Mouse (Mus musculus): ENCODE results near the gene Nmt1. TPM values are rescaled to one million over a fixed set of nuclear protein-coding genes. Genes with fewer than 3 reads are reported as not detected.

The Nmt1 gene
- polyA plus RNA-seq, 1 experiment from 2014 or later, result 56.8 TPM

DNA sequence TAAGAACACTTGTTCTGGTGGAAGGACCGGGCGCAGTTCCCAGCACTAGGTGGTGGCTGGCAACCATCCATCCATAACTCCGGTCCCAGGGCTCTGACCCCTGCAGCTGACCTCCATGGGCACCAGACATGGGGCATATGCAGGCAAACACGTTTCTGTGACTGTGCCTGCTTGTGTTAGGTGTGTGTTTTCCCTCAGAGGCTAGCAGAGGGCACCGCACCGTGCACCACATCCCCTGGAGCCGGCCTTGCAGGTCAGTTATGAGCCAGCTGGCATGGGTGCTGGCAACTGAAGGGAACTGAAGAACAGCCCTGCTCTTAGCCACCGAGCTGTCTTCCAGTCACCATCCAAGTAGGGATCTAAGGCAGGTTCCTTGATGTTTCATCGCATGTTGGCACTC, 22.2 kb downstream of the Nmt1 start:
- no peak overlapping the region for H3K27ac ChIP-seq
- no peaks in the 10 kb centered on the region for H3K9me3 ChIP-seq
- H3K4me1 ChIP-seq, result no peaks in the 10 kb centered on the region
- H3K36me3 ChIP-seq, result peaks cover 53% of the 10 kb centered on the region
- H3K9ac ChIP-seq, result no peak overlapping the region
- H3K27me3 ChIP-seq, result no peaks in the 10 kb centered on the region
- H3K4me3 ChIP-seq, result no peak overlapping the region
- 88% methylated on average over 9 of the region's 9 CpGs for WGBS
- no peak for ATAC-seq (ENCODE audit: borderline replicate concordance, extremely low read depth, low FRiP score, low TSS enrichment)
- H3K4me2 ChIP-seq, result no peak overlapping the region

GRCm38 (mm10) chr11:103051249-103051691, 23.3 kb downstream of the Nmt1 start:
- Histone ChIP-seq H3K27ac (no peak overlapping the region), H3K4me1 (no peaks in the 10 kb centered on the region), H3K27me3 (no peaks in the 10 kb centered on the region), H3K4me3 (no peak overlapping the region), H3K9ac (no peak overlapping the region), H3K4me2 (no peak overlapping the region), H3K36me3 (peaks cover 53% of the 10 kb centered on the region), H3K9me3 (no peaks in the 10 kb centered on the region)
- WGBS, result 28% methylated on average over 8 of the region's 8 CpGs
- peak; percentile 52; the same call in 1 of the 2 replicates for ATAC-seq (ENCODE audit: borderline replicate concordance, extremely low read depth, low FRiP score, low TSS enrichment)

DNA sequence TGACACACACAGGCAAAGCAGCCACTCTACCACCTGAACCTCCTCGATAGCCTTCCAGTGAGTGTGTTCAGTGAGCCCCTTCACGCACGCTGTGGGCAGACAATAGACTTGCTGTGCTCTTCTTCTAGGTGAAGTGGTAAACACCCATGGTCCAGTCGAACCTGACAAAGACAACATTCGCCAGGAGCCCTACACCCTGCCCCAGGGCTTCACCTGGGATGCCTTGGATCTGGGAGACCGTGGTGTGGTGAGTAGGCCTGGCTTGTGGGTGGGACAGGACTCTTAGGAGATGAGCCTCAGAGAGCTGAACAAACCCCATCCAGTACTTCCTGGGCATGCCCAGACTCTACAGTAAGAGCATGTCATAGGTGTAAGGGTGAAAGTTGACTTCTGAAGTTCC, 24.1 kb downstream of the Nmt1 start:
- Histone ChIP-seq H3K27ac (no peak overlapping the region), H3K9me3 (no peaks in the 10 kb centered on the region), H3K27me3 (no peaks in the 10 kb centered on the region), H3K9ac (no peak overlapping the region), H3K4me2 (no peak overlapping the region), H3K4me1 (no peaks in the 10 kb centered on the region), H3K36me3 (peaks cover 55% of the 10 kb centered on the region), H3K4me3 (no peak overlapping the region)
- no peak for ATAC-seq (ENCODE audit: borderline replicate concordance, extremely low read depth, low FRiP score, low TSS enrichment)
- WGBS, result 86% methylated on average over 6 of the region's 6 CpGs

- WGBS, result 87% methylated on average over 18 of the region's 18 CpGs
- Histone ChIP-seq H3K4me3 (no peak overlapping the region), H3K9ac (no peak overlapping the region), H3K27ac (no peak overlapping the region), H3K27me3 (no peaks in the 10 kb centered on the region), H3K9me3 (no peaks in the 10 kb centered on the region), H3K4me1 (no peaks in the 10 kb centered on the region), H3K4me2 (no peak overlapping the region), H3K36me3 (peaks cover 62% of the 10 kb centered on the region)
- no peak for ATAC-seq (ENCODE audit: borderline replicate concordance, extremely low read depth, low FRiP score, low TSS enrichment)
Observed at GRCm38 (mm10) chr11:103053191-103054076, 25.4 kb downstream of the Nmt1 start.

- Histone ChIP-seq H3K36me3 (peaks cover 71% of the 10 kb centered on the region), H3K4me3 (no peak overlapping the region), H3K9me3 (no peaks in the 10 kb centered on the region), H3K27ac (no peak overlapping the region), H3K4me1 (no peaks in the 10 kb centered on the region), H3K27me3 (no peaks in the 10 kb centered on the region), H3K4me2 (no peak overlapping the region), H3K9ac (no peak overlapping the region)
- ATAC-seq (ENCODE audit: borderline replicate concordance, extremely low read depth, low FRiP score, low TSS enrichment), result no peak
- WGBS, result 46% methylated on average over 6 of the region's 6 CpGs
Observed at GRCm38 (mm10) chr11:103054798-103055197, 26.8 kb downstream of the Nmt1 start.

GRCm38 (mm10) chr11:103056636-103057035, 28.6 kb downstream of the Nmt1 start:
- Histone ChIP-seq H3K27ac (no peak overlapping the region), H3K9me3 (no peaks in the 10 kb centered on the region), H3K27me3 (no peaks in the 10 kb centered on the region), H3K4me2 (no peak overlapping the region), H3K4me1 (no peaks in the 10 kb centered on the region), H3K9ac (no peak overlapping the region), H3K36me3 (peaks cover 77% of the 10 kb centered on the region), H3K4me3 (no peak overlapping the region)
- WGBS, result 95% methylated on average over 7 of the region's 7 CpGs
- no peak for ATAC-seq (ENCODE audit: borderline replicate concordance, extremely low read depth, low FRiP score, low TSS enrichment)

DNA sequence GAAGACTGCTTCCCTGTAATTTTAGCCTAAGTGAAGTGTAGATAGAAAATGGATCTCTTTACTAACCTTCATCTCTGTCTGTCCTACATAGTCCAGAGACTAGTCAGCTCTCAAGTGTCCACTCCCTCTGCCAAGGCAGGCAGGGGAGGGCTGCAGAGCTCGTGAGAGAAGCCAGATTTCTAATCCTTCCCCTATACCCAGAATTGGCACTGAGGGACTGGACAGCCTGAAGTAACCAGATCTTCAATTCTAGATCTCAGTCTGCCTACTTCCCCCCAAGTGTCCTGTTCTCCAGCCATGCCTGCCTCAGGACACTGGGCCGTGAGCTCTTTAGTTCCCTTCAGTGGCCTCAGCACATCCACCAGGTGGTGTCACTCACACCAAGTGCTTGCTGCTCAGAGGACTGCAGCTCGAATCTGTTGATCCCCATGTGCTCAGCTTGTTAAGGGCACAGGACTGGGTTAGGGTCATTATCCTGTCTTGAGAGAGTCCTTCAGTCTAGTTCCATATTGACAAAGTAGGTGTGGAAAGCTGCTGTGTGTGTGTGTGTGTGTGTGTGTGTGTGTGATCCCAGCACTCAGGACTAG, 30.6 kb downstream of the Nmt1 start:
- no peaks in the 10 kb centered on the region for H3K9me3 ChIP-seq
- H3K9ac ChIP-seq, result no peak overlapping the region
- ATAC-seq (ENCODE audit: borderline replicate concordance, extremely low read depth, low FRiP score, low TSS enrichment), result no peak
- H3K36me3 ChIP-seq, result peaks cover 78% of the 10 kb centered on the region
- H3K4me1 ChIP-seq, result no peaks in the 10 kb centered on the region
- no peak overlapping the region for H3K4me2 ChIP-seq
- no peak overlapping the region for H3K4me3 ChIP-seq
- 62% methylated on average over 3 of the region's 3 CpGs for WGBS
- H3K27ac ChIP-seq, result no peak overlapping the region
- H3K27me3 ChIP-seq, result no peaks in the 10 kb centered on the region

- Histone ChIP-seq H3K4me3 (no peak overlapping the region), H3K27me3 (no peaks in the 10 kb centered on the region), H3K9ac (no peak overlapping the region), H3K4me2 (no peak overlapping the region), H3K4me1 (peaks cover 16% of the 10 kb centered on the region), H3K36me3 (peaks cover 66% of the 10 kb centered on the region), H3K9me3 (no peaks in the 10 kb centered on the region), H3K27ac (peak overlapping the region; percentile 78)
- no peak for ATAC-seq (ENCODE audit: borderline replicate concordance, extremely low read depth, low FRiP score, low TSS enrichment)
- WGBS, result 88% methylated on average over 14 of the region's 14 CpGs
Observed at GRCm38 (mm10) chr11:103066191-103067050, 38.4 kb downstream of the Nmt1 start.

GRCm38 (mm10) chr11:103067051-103067361, 39.0 kb downstream of the Nmt1 start:
- Histone ChIP-seq H3K9me3 (no peaks in the 10 kb centered on the region), H3K9ac (no peak overlapping the region), H3K36me3 (peaks cover 60% of the 10 kb centered on the region), H3K4me1 (peaks cover 16% of the 10 kb centered on the region), H3K4me2 (no peak overlapping the region), H3K27ac (peak overlapping the region; percentile 78), H3K27me3 (no peaks in the 10 kb centered on the region), H3K4me3 (no peak overlapping the region)
- no peak for ATAC-seq (ENCODE audit: borderline replicate concordance, extremely low read depth, low FRiP score, low TSS enrichment)
- WGBS, result 75% methylated on average over 6 of the region's 6 CpGs

GRCm38 (mm10) chr11:103067457-103068001, 39.5 kb downstream of the Nmt1 start:
- Histone ChIP-seq H3K27ac (peak overlapping the region; percentile 78), H3K36me3 (peaks cover 56% of the 10 kb centered on the region), H3K4me1 (peaks cover 16% of the 10 kb centered on the region), H3K27me3 (no peaks in the 10 kb centered on the region), H3K9ac (no peak overlapping the region), H3K4me2 (no peak overlapping the region), H3K9me3 (no peaks in the 10 kb centered on the region), H3K4me3 (no peak overlapping the region)
- ATAC-seq (ENCODE audit: borderline replicate concordance, extremely low read depth, low FRiP score, low TSS enrichment), result peak; percentile 56; the same call in 1 of the 2 replicates
- WGBS, result 58% methylated on average over 8 of the region's 8 CpGs

DNA sequence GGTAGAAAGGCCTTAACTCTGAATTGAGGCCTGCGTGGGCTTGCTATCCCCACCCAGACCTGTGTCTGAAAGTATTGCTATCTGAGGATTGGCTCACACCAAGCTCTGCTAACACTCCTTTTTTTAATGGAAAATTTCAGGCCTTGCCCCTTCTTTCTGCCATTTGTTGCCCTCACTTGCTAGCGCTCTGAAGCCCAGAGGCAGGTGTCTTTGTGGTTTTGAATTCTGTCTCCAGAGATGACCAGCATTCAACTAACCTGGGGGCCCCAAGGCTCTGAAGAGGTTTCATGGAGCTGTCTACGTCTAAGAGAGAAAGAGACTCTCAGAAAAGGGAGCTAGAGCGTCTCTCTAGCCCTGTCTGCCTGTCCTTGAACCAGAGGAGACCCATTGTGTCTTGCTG, 40.3 kb downstream of the Nmt1 start:
- Histone ChIP-seq H3K9me3 (no peaks in the 10 kb centered on the region), H3K4me3 (no peak overlapping the region), H3K4me1 (peaks cover 16% of the 10 kb centered on the region), H3K9ac (no peak overlapping the region), H3K27me3 (no peaks in the 10 kb centered on the region), H3K27ac (peak overlapping the region; percentile 62), H3K36me3 (peaks cover 51% of the 10 kb centered on the region), H3K4me2 (no peak overlapping the region)
- WGBS, result 95% methylated on average over 4 of the region's 4 CpGs
- no peak for ATAC-seq (ENCODE audit: borderline replicate concordance, extremely low read depth, low FRiP score, low TSS enrichment)

Measured in lung, embryonic 15.5 days (tissue).